Mouse (Mus musculus): ENCODE measurements around the gene Myo3b.
"Not testable (repeated sequence)": the region's sequence is repeated elsewhere in the genome, so short reads cannot be mapped to it uniquely, and the experiment has no call there.

The Myo3b gene

DNA sequence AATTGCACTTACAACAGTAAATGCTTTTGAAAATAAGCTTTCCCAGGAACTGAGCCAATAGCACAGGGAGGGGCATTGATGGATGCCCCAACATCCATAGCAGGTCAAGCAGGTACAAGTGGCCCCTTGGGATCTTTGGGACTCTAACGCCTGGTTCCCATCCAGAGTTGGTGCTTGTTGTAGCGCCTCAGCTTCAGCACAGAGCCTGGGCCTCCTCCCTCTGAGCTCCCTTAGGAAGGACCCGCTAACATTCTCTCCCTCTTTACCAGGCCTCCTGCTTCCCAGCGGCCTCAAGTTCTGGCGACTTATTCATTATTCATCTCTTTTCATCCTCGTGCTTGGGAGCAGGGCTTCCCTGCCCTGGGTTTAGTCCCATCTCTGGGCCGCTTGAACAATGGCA lies at the start of gene Myo3b:
Myo3b (plus strand) TSS at position 375 of the 400 bp plus-strand sequence.
- CTCF ChIA-PET, result no interaction called here

DNA sequence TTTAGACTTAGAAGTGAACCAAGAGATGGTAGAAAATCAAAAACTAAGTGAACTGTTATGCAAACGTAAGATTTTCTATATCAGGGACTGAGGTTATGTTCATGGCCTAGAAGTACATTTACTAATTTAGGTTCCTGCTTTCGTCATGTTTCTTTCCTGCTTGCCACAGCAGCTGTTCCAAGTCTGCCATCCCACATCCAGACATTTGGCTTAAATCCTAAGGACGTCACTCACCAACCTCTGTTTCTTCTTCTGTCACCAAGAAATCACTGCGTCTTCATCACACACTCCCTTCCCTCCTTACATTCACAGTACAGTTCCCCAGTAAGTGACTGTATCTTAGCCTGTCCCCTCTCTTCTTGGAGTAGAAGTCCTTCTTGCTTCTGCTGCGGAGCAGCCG lies 49.7 kb upstream of the Myo3b start:
- CTCF ChIA-PET, result no interaction called here

GRCm38 (mm10) chr2:69990647-69991046 lies 48.3 kb upstream of the Myo3b start:
- CTCF ChIA-PET, result interaction anchor here (0.7 kb wide), 1 partner anchor 17 kb away, joined by 4 read pairs; no protein-coding TSS in a partner anchor

DNA sequence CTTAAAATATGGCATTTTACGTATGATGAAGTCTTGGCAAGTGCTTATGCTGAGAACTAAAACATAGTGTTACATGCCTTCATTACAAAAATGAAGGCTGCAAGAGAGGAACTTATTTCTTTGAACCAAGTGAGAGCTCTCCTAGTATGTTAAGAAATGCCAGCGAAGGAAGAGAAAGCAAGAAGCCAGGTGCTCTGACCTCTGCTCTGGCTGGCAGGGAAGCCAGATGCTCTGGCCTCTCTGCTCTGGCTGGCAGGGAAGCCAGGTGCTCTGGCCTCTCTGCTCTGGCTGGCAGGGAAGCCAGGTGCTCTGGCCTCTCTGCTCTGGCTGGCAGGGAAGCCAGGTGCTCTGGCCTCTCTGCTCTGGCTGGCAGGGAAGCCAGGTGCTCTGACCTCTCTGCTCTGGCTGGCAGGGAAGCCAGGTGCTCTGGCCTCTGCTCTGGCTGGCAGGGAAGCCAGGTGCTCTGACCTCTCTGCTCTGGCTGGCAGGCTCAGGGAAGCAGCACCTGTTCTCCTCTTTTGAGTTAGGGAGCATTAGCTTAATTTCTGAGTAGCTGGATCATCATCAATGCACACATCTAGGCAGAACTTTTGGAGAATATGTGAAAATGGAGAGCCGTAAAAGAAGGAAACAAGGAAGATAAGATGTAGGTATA lies 44.7 kb upstream of the Myo3b start:
- CTCF ChIA-PET, result not testable (repeated sequence)

DNA sequence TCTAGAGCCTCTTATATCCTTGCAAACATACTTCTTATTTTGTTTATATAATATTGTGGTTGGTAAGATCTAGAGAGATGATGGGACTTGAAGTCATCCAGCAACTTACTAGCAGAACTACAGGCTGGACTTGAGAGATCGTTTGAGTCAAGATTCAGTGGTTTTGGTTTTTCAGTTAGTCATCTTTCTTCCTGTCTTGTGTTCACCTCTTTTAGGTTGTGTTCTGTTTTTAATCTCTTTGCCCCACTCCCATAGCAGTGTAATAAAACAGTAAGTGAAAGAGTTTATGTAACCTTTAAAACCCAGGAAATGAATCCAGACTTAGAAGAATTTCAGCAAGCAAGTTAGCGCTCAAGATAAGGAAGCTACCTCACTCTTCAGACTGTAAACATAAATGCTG lies 44.1 kb upstream of the Myo3b start:
- CTCF ChIA-PET, result no interaction called here

DNA sequence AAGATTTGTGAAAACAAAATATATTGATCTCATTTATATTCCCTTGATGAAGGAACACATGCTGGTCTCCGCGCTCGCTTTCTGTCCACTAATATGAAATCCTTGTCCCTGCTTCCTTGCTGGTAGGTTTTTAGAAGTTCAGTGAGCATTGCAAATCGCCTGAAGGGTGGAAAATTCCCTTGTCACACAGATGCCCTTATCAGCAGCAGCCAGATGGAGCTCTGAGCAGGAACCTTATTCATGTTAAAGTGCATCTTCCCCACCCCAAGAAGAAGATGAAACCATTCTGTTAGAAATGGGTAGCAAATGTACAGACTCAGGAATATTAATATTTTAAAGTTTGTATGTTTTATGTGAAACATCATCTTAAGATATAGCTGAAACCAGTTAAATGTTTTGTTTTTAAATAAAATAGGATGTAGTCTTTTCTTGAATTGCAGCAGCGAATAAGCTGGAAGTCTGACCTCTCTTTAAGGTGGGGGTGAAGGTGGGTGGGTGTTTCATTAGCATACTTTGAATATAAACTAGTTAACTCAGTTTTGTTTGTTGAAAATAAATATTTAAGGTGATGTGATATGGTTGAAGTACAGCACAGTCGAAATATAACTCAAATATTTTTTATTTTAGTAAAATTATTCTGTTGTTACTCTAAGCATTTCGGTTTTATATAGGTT lies 39.7 kb upstream of the Myo3b start:
- CTCF ChIA-PET, result no interaction called here

DNA sequence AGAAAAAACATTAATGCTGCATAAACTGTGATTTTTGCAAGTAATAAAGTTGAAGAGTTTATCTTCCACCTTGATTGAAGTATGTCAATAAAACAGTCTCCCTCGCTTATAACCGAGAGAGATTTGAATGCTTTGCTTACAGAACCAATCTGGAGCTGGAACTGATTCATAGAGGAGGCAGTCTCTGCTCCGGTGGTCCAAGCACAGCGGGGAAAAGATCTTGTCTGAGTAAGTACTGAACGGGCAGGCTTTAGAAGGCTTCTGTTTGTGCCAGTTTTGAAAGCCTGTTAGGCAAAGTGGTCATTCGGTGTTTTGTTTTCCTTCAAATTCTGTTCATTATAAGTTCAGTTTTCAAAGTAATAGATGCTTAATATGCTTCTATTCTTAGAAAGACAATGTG lies 38.6 kb upstream of the Myo3b start:
- CTCF ChIA-PET, result no interaction called here

DNA sequence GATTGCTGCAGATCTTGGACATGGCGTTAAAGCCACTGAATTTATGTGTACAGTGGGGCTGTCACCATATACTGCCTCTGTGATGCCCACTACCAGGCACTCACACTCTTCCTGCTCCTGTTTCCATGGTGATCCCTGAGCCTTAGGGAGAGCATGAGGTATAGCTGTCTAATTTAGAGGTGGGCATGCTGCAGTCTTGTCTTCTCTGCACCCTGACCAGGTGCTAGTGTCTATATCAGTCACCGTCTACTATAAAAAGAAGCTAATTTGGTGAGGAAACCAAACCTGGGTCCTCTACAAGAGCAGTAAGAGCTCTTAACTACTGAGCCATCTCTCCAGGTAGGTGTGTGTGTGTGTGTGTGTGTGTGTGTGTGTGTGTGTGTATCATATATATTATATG lies 32.4 kb upstream of the Myo3b start:
- CTCF ChIA-PET, result interaction anchor here (0.6 to 0.7 kb wide), 2 partner anchors 9 to 39 kb away, joined by 3 to 13 read pairs; no protein-coding TSS in a partner anchor

- CTCF ChIA-PET, result no interaction called here
Measured at GRCm38 (mm10) chr2:70012941-70013340, 26.0 kb upstream of the Myo3b start.

DNA sequence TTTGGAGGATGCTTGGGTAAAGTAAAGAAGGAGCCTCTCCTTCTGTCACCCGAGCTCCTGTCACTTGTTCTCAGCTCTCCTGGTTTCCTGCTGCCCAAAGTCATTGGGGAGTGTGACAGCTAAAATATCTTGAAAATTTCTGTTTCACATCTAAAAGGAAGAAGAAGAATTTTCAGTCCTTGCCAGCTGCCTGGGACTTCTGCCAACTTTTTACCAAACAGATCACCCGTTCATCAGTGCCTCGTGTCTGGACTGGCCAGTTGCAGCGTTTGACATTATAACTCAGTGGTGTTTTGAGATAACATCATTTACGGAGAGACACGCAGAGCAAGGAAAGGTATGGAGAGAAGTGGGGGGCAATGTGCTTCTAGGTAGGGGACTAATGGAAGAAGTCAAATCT lies 20.7 kb upstream of the Myo3b start:
- CTCF ChIA-PET, result no interaction called here

DNA sequence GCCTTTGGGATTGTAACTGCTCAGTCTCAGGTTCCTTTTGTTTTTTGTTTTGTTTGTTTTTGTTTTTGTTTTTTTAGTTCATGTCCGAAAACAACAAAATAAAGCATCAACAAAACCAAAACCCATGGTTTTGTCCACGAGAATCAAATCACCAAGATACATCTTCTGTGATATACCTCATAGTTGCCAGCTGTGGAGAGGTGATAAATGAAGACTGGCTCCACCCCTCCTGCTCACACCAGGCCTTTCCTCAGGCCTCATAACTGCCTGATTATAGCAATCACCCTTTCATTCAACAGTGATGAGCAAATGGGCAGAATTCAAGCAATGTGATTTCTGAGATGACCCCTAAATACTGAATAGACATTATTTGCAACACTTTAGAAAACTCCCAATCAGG lies 14.5 kb upstream of the Myo3b start:
- CTCF ChIA-PET, result no interaction called here

GRCm38 (mm10) chr2:70025711-70026110 lies 13.2 kb upstream of the Myo3b start:
- CTCF ChIA-PET, result no interaction called here

GRCm38 (mm10) chr2:70031472-70031871 lies 7.5 kb upstream of the Myo3b start:
- CTCF ChIA-PET, result no interaction called here

- CTCF ChIA-PET, result interaction anchor here (0.7 kb wide), 1 partner anchor 119 kb away, joined by 6 read pairs; no protein-coding TSS in a partner anchor
Measured at GRCm38 (mm10) chr2:70034895-70035294, 4.0 kb upstream of the Myo3b start.

DNA sequence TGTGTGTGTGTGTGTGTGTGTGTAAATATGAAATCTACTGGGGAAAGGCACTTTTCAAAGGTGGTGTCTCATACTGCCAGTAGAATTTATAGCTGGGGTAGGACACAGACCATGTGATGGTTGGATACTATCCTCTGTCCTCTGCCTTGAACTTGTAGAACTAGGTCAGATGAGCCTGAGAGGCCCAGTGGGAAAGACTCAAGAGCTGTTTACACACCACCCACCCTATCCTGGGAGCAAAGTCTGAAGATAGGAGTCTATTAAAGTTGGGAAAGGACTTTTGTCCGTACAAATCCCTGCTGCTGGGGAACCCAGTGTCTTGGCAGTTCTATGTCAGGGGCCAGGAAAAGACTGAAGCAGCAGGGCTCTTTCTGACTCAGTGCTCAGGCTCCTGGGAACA lies 3.6 kb upstream of the Myo3b start:
- CTCF ChIA-PET, result no interaction called here

GRCm38 (mm10) chr2:70037221-70037620 lies 1.7 kb upstream of the Myo3b start:
- CTCF ChIA-PET, result interaction anchor here (0.7 kb wide), 1 partner anchor 176 kb away, joined by 5 read pairs; the partner anchor contains the start of gene Ssb

GRCm38 (mm10) chr2:70044466-70044865 lies 5.5 kb downstream of the Myo3b start:
- CTCF ChIA-PET, result no interaction called here

- CTCF ChIA-PET, result interaction anchor here (0.6 kb wide), 1 partner anchor 17 kb away, joined by 3 read pairs; no protein-coding TSS in a partner anchor
Measured at GRCm38 (mm10) chr2:70047868-70048267, 8.9 kb downstream of the Myo3b start.

DNA sequence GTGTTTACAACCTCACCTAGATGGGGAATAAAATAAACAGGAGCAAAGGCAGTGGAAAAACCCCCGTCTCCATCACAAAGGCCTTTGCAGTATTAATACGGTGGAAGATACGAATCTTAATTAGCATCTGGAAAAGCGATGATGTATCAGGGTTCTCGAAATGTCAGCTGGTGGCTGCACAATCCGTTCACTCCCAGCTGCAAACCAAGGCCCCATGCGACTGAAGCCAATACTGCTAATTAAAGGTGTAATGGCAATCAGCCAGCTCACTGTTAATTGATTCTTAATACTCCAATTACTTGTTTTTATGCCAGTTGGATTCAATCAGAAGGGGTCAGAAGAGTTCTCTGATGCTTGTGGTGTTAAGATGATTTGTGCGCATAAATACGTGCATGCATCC lies 14.9 kb downstream of the Myo3b start:
- CTCF ChIA-PET, result no interaction called here

- CTCF ChIA-PET, result no interaction called here
Measured at GRCm38 (mm10) chr2:70058201-70058600, 19.3 kb downstream of the Myo3b start.

- CTCF ChIA-PET, result no interaction called here
Measured at GRCm38 (mm10) chr2:70060359-70061345, 21.7 kb downstream of the Myo3b start.

DNA sequence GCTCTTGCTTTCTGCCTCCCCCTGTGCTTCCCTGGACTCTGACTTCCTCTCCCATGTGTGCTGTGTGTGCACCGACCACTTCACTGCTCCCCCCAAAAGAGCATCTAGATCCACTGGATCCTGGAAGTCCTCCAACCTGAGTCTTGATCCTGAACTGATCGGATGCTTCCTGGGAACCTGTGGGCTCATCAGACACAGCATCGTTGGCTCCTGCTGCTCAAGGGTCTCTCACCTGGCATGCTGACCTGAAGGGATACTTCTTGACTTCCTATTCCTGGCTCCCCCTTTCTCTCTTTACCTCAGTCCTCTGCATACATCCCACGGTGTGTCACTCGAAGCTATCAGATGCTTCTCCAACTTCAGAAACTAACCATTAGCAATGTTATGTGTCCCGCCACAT lies 26.2 kb downstream of the Myo3b start:
- CTCF ChIA-PET, result interaction anchor here (0.6 kb wide), 1 partner anchor 17 kb away, joined by 3 read pairs; no protein-coding TSS in a partner anchor
